Mouse (Mus musculus) limb, embryonic 11.5 days (tissue): ENCODE measurements around the gene Alkbh7. TPM values are rescaled to one million over a fixed set of nuclear protein-coding genes. Genes with fewer than 3 reads are reported as not detected.
A peak's percentile ranks its signal among the peaks of the same experiment; 100 is the strongest.

Experiments used
- ATAC-seq: fragments of 200-750 bp; cut with Nextera tagmentation; 2 replicates; pipeline ENCODE4 v1.8.0; 2017; ENCODE audit warnings: low read depth; ENCODE audit not compliant: insufficient number of reproducible peaks, low FRiP score, low TSS enrichment
- DNase-seq: peaks from one replicate; pipeline ENCODE4 v3.0.0-alpha.2; 2015; ENCODE audit warnings: low spot score
- H3K27ac ChIP-seq: fragments of 300-500 bp; sonication (generic); replicated peaks from 2 replicates; pipeline ENCODE4 v1.5.1; 2014; ENCODE audit warnings: low read depth, mild to moderate bottlenecking, low read length
- H3K27me3 ChIP-seq: fragments of 300-500 bp; sonication (generic); 2 replicates; pipeline ENCODE4 v1.6.1; 2014; ENCODE audit warnings: mild to moderate bottlenecking, low read length, mixed read lengths; ENCODE audit not compliant: control insufficient read depth, insufficient read depth
- H3K36me3 ChIP-seq: fragments of 300-500 bp; sonication (generic); 2 replicates; pipeline ENCODE4 v1.6.1; 2014; ENCODE audit warnings: mild to moderate bottlenecking, low read length, moderate library complexity, mixed read lengths; ENCODE audit not compliant: control insufficient read depth, insufficient read depth
- H3K4me1 ChIP-seq: fragments of 300-500 bp; sonication (generic); 2 replicates; pipeline ENCODE4 v1.6.1; 2014; ENCODE audit warnings: low read length, mixed read lengths; ENCODE audit not compliant: control insufficient read depth, insufficient read depth
- H3K4me2 ChIP-seq: fragments of 300-500 bp; sonication (generic); 2 replicates; pipeline ENCODE4 v1.6.1; 2014; ENCODE audit warnings: low read depth, mild to moderate bottlenecking, moderate library complexity; ENCODE audit not compliant: severe bottlenecking
- H3K4me3 ChIP-seq: fragments of 300-500 bp; sonication (generic); 2 replicates; pipeline ENCODE4 v1.5.1; 2014; ENCODE audit warnings: low read depth, low read length
- H3K9ac ChIP-seq: fragments of 300-500 bp; sonication (generic); 2 replicates; pipeline ENCODE4 v1.6.1; 2014; ENCODE audit warnings: mild to moderate bottlenecking, low read length
- H3K9me3 ChIP-seq: fragments of 300-500 bp; sonication (generic); 2 replicates; pipeline ENCODE4 v1.6.1; 2016; ENCODE audit warnings: low read length; ENCODE audit not compliant: control insufficient read depth
- WGBS: fragments of 180-500 bp; shearing (Covaris S2); extraction: QIAGEN DNeasy Blood & Tissue Kit; methylation state at CpG from one replicate; pipeline ENCODE4 v1.1.7; 2014; 5-methylcytosine and 5-hydroxymethylcytosine counted together
- polyA plus RNA-seq: library from polyadenylated mRNA; unstranded; fragments of >200 nt; fragmentation: Nextera tagmentation; extraction: Ambion mirVana; gene quantifications from 2 replicates; pipeline ENCODE4 v1.2.1, GENCODE M21; 2014

Gene Alkbh7
- polyA plus RNA-seq, 1 experiment from 2014 or later = 42.1 TPM

DNA sequence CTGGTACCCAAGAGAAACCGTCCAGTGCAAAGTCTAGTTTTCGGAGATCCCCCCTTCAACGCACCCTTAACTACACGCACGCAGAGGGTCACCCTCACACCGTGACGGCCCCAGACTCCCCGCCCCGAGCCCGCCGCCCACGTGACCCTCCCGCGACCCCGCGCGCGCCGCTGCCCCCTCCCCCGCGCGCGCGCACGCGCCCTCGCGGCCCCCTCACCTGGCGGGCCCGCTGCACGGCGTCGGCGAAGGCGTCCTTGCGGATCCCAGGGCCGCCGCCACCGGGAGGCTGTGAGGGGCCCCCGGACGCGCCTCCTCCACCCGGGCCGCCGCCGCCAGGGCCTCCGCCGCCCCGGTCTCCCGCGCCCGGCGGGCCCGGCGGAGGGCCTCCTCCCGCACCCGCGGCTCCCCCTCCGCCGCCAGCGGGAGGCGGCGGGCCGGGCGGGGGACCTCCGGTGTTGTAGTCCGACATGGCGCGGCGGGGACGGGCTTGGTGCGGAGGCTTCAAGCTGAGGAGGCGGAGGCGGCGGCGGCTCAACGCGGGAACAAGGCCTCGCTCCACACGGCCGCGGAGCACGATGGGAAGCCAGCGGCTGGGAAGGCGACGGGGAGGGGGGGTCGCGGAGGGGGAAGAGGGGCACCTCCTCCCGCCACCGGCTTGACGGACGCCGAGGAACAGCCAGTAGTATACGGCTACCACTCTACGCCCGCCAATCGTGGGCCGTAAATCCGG lies 34.0 kb downstream of the Alkbh7 start, which contains the start of gene Khsrp:
Khsrp (minus strand) TSS at position 592 of the 730 bp plus-strand sequence.
- Histone ChIP-seq H3K27me3 (no peaks in the 10 kb centered on the region), H3K36me3 (peaks cover 15% of the 10 kb centered on the region; the same call in 1 of the 2 replicates), H3K9ac (peak within 1 kb of the TSS; percentile 99), H3K4me1 (peaks cover 8% of the 10 kb centered on the region), H3K9me3 (no peaks in the 10 kb centered on the region), H3K27ac (peak within 1 kb of the TSS; percentile 91), H3K4me2 (peak within 1 kb of the TSS; percentile 97), H3K4me3 (peak within 1 kb of the TSS; percentile 75)
- no peak for ATAC-seq
- peak; percentile 69 for DNase-seq
- under 1% methylated on average over 89 of the region's 99 CpGs for WGBS

DNA sequence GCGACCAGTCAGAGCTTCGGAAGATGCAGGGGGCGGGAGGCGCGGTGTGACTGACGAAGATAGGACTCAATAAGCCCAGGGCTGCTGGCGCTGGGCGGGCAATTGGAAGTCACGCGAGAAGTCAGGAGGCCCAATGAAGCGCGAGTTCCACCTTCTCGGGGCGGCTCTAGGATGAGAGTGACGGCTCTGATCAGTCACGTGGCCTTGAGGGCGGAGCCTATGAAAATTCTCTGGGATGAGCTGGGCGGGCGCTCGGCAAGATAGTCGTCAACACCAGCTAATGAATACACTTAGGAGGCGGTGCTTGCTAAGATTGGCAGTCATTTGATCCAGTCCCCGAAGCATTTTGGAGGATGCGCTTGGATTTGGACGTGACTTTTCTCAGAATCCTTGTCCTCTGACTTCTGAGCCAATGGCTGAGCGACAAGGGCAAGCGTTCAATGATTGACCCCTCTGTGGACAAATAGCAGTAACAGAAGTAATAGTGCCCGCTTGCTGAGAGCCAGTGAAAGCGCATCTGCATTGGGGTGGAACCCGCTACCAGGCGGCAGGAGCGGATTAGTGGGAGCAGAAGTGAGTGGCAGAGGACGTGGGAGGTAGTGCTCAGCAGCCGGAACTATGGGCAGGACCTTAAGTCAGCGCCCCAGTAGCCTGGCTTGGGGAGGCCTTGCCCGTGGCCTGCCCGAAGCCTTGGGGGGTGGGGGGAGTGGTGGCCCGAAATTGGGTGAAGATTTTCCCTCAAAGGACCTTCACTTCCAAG lies 34.7 kb downstream of the Alkbh7 start:
- peak overlapping the region; percentile 24; the same call in 1 of the 2 replicates for H3K9ac ChIP-seq
- peaks cover 12% of the 10 kb centered on the region; the same call in 1 of the 2 replicates for H3K36me3 ChIP-seq
- WGBS = 1% methylated on average over 38 of the region's 38 CpGs
- DNase-seq = peak; percentile 98
- H3K4me2 ChIP-seq = peak overlapping the region; percentile 44
- H3K27ac ChIP-seq = 0 out of 2 replicates have a peak overlapping the region, but pooled peaks have one; percentile 25
- ATAC-seq = peak; percentile 96
- no peaks in the 10 kb centered on the region for H3K9me3 ChIP-seq
- H3K27me3 ChIP-seq = no peaks in the 10 kb centered on the region
- peaks cover 8% of the 10 kb centered on the region for H3K4me1 ChIP-seq
- H3K4me3 ChIP-seq = peak overlapping the region; percentile 75

DNA sequence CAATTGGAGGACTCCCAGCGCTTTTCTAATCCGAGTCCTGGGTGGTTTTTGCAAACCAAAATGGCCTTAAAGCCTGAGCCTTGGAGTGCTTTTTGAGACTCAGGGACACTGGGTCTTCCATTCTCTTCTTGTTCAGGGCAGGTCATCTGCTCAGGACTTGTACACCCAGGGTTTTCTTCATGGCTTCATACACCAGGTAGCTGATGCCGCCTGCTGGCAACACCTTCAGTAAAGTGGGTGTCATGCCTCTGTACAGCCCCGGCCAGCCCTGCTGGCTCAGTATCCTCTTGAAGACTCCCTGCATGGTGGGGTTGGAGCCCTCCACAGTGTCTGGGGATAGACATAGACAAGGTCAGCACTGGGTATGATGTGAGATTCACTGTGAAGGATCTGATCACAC lies 35.7 kb downstream of the Alkbh7 start:
- H3K4me3 ChIP-seq = no peak overlapping the region

GRCm38 (mm10) chr17:57038978-57039377 lies 41.8 kb downstream of the Alkbh7 start:
- Histone ChIP-seq H3K4me1 (no peaks in the 10 kb centered on the region), H3K27ac (no peak overlapping the region), H3K4me2 (no peak overlapping the region), H3K27me3 (peaks cover 8% of the 10 kb centered on the region; the same call in 1 of the 2 replicates), H3K36me3 (no peaks in the 10 kb centered on the region), H3K9ac (no peak overlapping the region), H3K9me3 (no peaks in the 10 kb centered on the region), H3K4me3 (no peak overlapping the region)
- ATAC-seq = no peak
- WGBS = 39% methylated on average over 8 of the region's 8 CpGs
- no peak for DNase-seq

More for the DNA sequence above, 35.7 kb downstream of the Alkbh7 start:
- Histone ChIP-seq H3K9ac (no peak overlapping the region), H3K9me3 (no peaks in the 10 kb centered on the region), H3K36me3 (peaks cover 7% of the 10 kb centered on the region; the same call in 1 of the 2 replicates), H3K4me1 (peaks cover 8% of the 10 kb centered on the region), H3K27ac (no peak overlapping the region), H3K4me2 (no peak overlapping the region), H3K27me3 (no peaks in the 10 kb centered on the region)
- 85% methylated on average over 4 of the region's 4 CpGs for WGBS
- no peak for ATAC-seq
- DNase-seq = no peak

DNA sequence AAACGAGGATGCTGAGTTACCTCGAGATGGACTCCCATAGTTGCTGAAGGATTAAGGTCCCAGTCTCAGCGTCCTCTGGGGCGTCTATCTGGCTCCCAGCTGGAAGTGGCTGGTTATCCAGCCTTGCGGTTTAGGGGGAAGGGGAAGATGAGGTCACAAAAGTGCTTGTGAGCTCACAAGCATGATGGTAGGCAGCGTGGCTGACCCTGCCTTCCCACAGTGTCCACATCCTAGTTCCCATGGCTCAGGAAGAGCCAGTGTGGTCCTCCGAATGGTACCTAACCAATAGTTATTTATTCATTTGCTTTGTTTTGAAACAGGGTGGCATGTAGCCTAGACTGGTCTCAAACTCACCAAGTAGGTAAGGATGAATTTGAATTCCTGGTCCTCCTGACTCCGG lies 44.4 kb downstream of the Alkbh7 start, which contains the start of gene Slc25a41:
Slc25a41 (minus strand) TSS at position 101 of the 400 bp plus-strand sequence.
- Histone ChIP-seq H3K4me3 (no peak within 1 kb of the TSS), H3K4me1 (no peaks in the 10 kb centered on the region), H3K27ac (no peak within 1 kb of the TSS), H3K36me3 (no peaks in the 10 kb centered on the region), H3K27me3 (peaks cover 8% of the 10 kb centered on the region; the same call in 1 of the 2 replicates), H3K4me2 (no peak within 1 kb of the TSS), H3K9ac (no peak within 1 kb of the TSS), H3K9me3 (no peaks in the 10 kb centered on the region)
- DNase-seq (no peak), ATAC-seq (no peak)
- WGBS = 76% methylated on average over 8 of the region's 8 CpGs

DNA sequence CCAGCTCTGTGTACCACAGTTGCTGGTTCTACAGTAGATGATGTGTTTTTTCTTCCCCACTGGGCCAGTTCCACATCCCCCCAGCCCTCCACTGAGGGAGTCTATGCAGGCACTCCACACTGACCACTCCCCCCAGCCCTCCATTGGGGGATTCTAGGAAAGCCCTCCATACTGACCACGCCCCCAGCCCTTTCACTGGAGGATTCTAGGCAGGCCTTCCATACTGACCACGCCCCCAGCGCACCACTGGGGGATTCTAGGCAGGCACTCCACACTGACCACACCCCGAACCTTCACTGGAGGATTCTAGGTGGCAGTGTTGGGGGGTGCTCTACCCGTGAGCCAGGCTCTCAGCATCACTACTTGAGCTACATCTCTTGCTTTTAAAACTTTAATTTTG lies 50.3 kb downstream of the Alkbh7 start:
- peak; percentile 53; the same call in 1 of the 2 replicates for ATAC-seq
- H3K27me3 ChIP-seq = no peaks in the 10 kb centered on the region
- no peak overlapping the region for H3K9ac ChIP-seq
- DNase-seq = no peak
- H3K4me1 ChIP-seq = no peaks in the 10 kb centered on the region
- no peak overlapping the region for H3K4me2 ChIP-seq
- H3K36me3 ChIP-seq = no peaks in the 10 kb centered on the region
- 31% methylated on average over 5 of the region's 5 CpGs for WGBS
- no peaks in the 10 kb centered on the region for H3K9me3 ChIP-seq
- no peak overlapping the region for H3K27ac ChIP-seq
- H3K4me3 ChIP-seq = no peak overlapping the region

DNA sequence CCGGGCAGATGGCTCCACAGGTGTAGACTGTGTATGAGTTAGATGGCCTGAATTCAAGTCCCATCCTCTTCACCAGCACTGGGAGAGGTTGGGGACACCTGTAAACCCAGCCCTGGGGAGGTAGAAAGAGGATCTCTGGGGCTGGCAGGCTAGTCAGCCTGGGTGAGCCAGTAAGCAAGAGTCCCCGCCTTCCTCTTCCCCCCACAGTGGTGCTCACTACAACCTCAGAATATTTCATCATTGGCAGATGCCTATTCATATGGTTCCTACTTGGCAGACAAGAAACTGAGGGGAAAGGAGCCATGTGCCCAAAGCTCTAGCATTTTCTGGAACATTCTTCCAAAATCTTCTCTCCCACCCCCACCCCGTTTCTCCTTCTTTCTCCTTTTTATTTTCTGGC lies 51.7 kb downstream of the Alkbh7 start:
- ATAC-seq (no peak), DNase-seq (no peak)
- H3K9ac ChIP-seq = no peak overlapping the region
- H3K4me3 ChIP-seq = no peak overlapping the region
- no peak overlapping the region for H3K27ac ChIP-seq
- H3K9me3 ChIP-seq = no peaks in the 10 kb centered on the region
- no peak overlapping the region for H3K4me2 ChIP-seq
- no peaks in the 10 kb centered on the region for H3K36me3 ChIP-seq
- WGBS = 94% methylated on average over 3 of the region's 3 CpGs
- H3K4me1 ChIP-seq = no peaks in the 10 kb centered on the region
- H3K27me3 ChIP-seq = no peaks in the 10 kb centered on the region
